Mouse (Mus musculus): ENCODE results near the gene Tmx2.
A peak's percentile ranks its signal among the peaks of the same experiment; 100 is the strongest.
"Not testable (repeated sequence)": the region's sequence is repeated elsewhere in the genome, so short reads cannot be mapped to it uniquely, and the experiment has no call there.

Gene Tmx2

DNA sequence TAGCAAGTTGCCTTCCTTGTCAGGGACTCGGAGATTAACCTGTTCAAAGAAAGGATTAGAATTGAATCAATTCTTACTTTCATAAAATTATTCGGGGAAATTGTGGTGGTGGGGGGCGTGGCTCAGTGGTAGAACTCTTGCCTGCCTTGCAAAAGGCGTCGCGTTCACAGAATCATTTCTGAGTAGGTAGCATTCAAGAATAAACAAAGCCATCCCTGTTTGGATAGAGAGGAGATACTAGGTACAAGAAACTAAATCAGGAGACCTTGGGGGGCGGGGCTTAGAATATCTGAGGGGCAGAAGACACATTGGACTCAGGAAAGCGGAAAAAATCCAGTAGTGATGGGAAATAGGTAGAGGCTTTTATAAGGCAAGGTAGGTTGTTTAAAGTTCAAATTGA is at the start of gene Tmx2:
Gene Tmx2, minus strand, starts transcription at position 125 of the 400 bp plus-strand sequence.
- peak; percentile 34 for DNase-seq (ENCODE audit: low read depth, low spot score)

- DNase-seq (ENCODE audit: low read depth, low spot score), result not testable (repeated sequence)
Observed at GRCm38 (mm10) chr2:84728191-84728590, 49.3 kb upstream of the Tmx2 start.

- peak; percentile 100 for DNase-seq (ENCODE audit: low read depth, low spot score)
Observed at GRCm38 (mm10) chr2:84727172-84727858, 48.4 kb upstream of the Tmx2 start, which contains the start of gene Clp1. Clp1 (minus strand) TSS chr2:84727350.

DNA sequence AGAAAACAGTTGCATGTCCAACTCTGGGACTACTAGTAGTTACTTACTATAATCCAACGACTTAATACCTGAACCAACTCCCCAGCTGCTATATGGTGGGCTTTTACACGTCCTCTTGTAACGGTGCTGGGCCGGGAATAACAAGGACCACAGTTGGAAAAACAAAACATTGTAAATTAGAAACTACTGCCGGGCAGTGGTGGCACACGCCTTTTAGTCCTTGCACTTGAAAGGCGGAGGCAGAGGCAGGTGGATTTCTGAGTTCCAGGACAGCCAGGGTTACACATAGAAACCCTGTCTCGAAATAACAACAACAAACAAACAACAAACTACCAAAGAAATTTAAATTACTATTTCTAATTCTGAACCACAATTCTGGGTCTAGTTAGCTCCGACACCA is 47.8 kb upstream of the Tmx2 start:
- no peak for DNase-seq (ENCODE audit: low read depth, low spot score)

- no peak for DNase-seq (ENCODE audit: low read depth, low spot score)
Observed at GRCm38 (mm10) chr2:84725770-84726169, 46.8 kb upstream of the Tmx2 start.

- DNase-seq (ENCODE audit: low read depth, low spot score), result no peak
Observed at GRCm38 (mm10) chr2:84723856-84724255, 44.9 kb upstream of the Tmx2 start.

DNA sequence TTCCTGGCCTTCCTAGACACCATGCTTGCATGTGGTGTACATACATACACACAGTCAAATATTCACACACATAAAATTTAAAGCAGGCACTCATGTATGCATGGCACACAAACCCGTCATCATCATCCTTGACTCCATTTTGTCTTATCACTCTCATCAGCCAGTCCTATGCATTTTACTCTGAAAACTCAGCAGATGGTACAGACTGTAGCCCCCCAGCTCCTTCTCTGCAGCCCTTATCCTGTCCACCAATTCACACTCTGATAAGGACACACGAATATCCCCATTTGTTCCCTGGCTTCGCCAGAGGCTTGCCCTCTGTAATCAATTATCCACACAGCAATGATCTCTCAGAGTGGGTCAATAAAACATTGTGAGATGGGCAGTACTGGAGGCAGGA is 42.2 kb upstream of the Tmx2 start:
- no peak for DNase-seq (ENCODE audit: low read depth, low spot score)

DNA sequence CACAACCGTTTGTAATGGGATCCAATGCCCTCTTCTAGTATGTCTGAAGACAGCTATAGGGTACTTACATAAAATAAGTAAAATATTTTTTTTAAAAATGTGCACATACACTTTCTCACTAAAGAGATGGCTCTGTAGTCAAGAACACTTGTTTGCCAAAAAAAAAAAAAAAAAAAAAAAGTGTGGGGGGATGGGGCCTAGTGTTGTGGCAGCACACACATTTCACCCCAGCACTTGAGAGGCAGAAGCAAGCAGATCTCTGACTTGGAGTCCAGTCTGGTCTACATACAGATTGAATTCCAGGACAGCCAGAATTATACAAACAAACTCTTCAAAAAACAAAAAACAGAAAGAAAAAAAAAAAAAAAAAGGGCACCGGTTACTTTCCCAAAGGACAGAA is 41.8 kb upstream of the Tmx2 start:
- DNase-seq (ENCODE audit: low read depth, low spot score), result no peak

GRCm38 (mm10) chr2:84717357-84717756 is 38.4 kb upstream of the Tmx2 start:
- peak; percentile 48 for DNase-seq (ENCODE audit: low read depth, low spot score)

- peak; percentile 84 for DNase-seq (ENCODE audit: low read depth, low spot score)
Observed at GRCm38 (mm10) chr2:84716423-84717355, 37.7 kb upstream of the Tmx2 start.

- DNase-seq (ENCODE audit: low read depth, low spot score), result peak; percentile 99
Observed at GRCm38 (mm10) chr2:84715562-84716361, 36.8 kb upstream of the Tmx2 start.

- DNase-seq (ENCODE audit: low read depth, low spot score), result peak; percentile 96
Observed at GRCm38 (mm10) chr2:84714811-84715561, 36.0 kb upstream of the Tmx2 start, which contains the start of gene Zdhhc5. Zdhhc5 (minus strand) TSS chr2:84715180.

- peak; percentile 27 for DNase-seq (ENCODE audit: low read depth, low spot score)
Observed at GRCm38 (mm10) chr2:84714422-84714810, 35.5 kb upstream of the Tmx2 start.

DNA sequence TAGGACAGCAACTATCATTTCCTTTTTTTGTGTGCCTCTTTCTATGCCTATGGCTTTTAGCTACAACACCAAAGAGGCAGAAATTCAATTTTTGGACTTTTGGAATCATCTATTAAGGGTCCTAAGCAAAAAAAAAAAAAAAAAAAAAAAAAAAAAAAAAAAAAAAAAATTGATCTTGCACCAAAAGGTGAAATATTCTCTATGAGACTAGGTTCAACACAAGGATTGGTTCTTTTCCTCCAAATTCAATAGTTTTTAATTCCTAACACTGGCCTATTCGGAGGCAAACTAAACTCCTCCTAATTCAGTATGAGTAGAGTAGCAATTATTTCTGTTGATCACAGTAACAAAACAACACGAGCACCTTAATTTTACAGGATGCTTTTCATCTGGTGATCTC is 33.0 kb upstream of the Tmx2 start:
- DNase-seq (ENCODE audit: low read depth, low spot score), result no peak

- DNase-seq (ENCODE audit: low read depth, low spot score), result no peak
Observed at GRCm38 (mm10) chr2:84707523-84707922, 28.6 kb upstream of the Tmx2 start.

GRCm38 (mm10) chr2:84705295-84705694 is 26.4 kb upstream of the Tmx2 start:
- no peak for DNase-seq (ENCODE audit: low read depth, low spot score)

GRCm38 (mm10) chr2:84704329-84704728 is 25.4 kb upstream of the Tmx2 start:
- DNase-seq (ENCODE audit: low read depth, low spot score), result peak; percentile 42

GRCm38 (mm10) chr2:84703497-84703896 is 24.6 kb upstream of the Tmx2 start:
- no peak for DNase-seq (ENCODE audit: low read depth, low spot score)

DNA sequence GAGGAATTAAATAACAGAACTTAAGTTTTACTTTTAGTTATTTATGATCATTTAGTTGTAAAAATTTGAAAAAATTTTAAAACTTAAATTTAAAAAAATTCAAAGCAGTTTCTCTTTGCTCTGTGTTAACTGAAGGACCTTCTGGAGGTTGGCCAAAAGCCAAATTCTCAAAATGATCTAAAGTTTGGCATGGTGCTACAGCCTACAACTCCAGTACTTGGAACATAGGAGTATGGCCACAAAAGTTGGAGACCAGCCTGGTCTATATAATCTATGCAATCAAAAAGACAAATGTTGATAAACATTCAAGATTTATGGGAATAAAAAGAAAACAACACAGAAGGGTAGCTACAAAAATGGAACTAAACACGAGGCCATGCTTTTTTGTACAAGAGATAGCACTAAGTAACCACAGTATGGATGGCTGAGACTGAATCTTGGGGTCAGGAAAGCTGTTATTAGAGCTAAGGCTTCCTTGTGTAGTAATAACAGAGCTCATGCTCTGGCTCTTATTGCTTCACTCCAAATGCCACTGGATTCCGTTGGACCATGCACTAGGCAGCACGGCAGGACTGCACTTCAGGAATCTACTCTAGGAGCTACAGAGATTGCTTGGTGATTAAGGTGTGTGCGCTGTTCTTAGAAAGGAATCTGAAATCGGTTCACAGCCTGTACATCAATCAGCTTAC is 16.2 kb upstream of the Tmx2 start:
- DNase-seq (ENCODE audit: low read depth, low spot score), result no peak

- no peak for DNase-seq (ENCODE audit: low read depth, low spot score)
Observed at GRCm38 (mm10) chr2:84690050-84690449, 11.1 kb upstream of the Tmx2 start.
